Mouse (Mus musculus) midbrain, embryonic 11.5 days (tissue): ENCODE measurements at regions not wholly inside any gene's neighbourhood (a gene's known extent, or its start where the extent isn't known, plus 50 kb on each side); places are given as distances from the start of the nearest gene placed in this dataset.
"Not testable (repeated sequence)": the region's sequence is repeated elsewhere in the genome, so short reads cannot be mapped to it uniquely, and the experiment has no call there.

Experiments
- ATAC-seq: fragments of 200-750 bp; cut with Nextera tagmentation; 2 replicates; pipeline ENCODE4 v1.8.0; 2017; ENCODE audit warnings: moderate TSS enrichment, moderate library complexity; ENCODE audit not compliant: low FRiP score
- DNase-seq: peaks from one replicate; pipeline ENCODE4 v3.0.0; 2015; ENCODE audit warnings: low spot score; ENCODE audit errors: missing footprints
- H3K27ac ChIP-seq: fragments of 300-500 bp; sonication (generic); 2 replicates; pipeline ENCODE4 v1.5.1; 2014; ENCODE audit warnings: low read depth, low read length
- H3K27me3 ChIP-seq: fragments of 300-500 bp; sonication (generic); 2 replicates; pipeline ENCODE4 v1.6.1; 2014; ENCODE audit warnings: mild to moderate bottlenecking, low read length, moderate library complexity, mixed read lengths; ENCODE audit not compliant: control insufficient read depth, insufficient read depth
- H3K36me3 ChIP-seq: fragments of 300-500 bp; sonication (generic); 2 replicates; pipeline ENCODE4 v1.6.1; 2014; ENCODE audit warnings: mild to moderate bottlenecking, low read length, moderate library complexity, mixed read lengths; ENCODE audit not compliant: control insufficient read depth, insufficient read depth
- H3K4me1 ChIP-seq: fragments of 300-500 bp; sonication (generic); 2 replicates; pipeline ENCODE4 v1.6.1; 2014; ENCODE audit warnings: low read length; ENCODE audit not compliant: control insufficient read depth, insufficient read depth
- H3K4me2 ChIP-seq: fragments of 300-500 bp; sonication (generic); 2 replicates; pipeline ENCODE4 v1.6.1; 2014; ENCODE audit warnings: mild to moderate bottlenecking, moderate library complexity
- H3K4me3 ChIP-seq: fragments of 300-500 bp; sonication (generic); 2 replicates; pipeline ENCODE4 v1.5.1; 2014; ENCODE audit warnings: low read depth, low read length
- H3K9ac ChIP-seq: fragments of 300-500 bp; sonication (generic); 2 replicates; pipeline ENCODE4 v1.6.1; 2014; ENCODE audit warnings: low read length
- H3K9me3 ChIP-seq: fragments of 300-500 bp; sonication (generic); 2 replicates; pipeline ENCODE4 v1.6.1; 2016; ENCODE audit warnings: low read length; ENCODE audit not compliant: control insufficient read depth
- WGBS: fragments of 180-500 bp; shearing (Covaris S2); extraction: QIAGEN DNeasy Blood & Tissue Kit; methylation state at CpG from one replicate; pipeline ENCODE4 v1.1.7; 2014; 5-methylcytosine and 5-hydroxymethylcytosine counted together

DNA sequence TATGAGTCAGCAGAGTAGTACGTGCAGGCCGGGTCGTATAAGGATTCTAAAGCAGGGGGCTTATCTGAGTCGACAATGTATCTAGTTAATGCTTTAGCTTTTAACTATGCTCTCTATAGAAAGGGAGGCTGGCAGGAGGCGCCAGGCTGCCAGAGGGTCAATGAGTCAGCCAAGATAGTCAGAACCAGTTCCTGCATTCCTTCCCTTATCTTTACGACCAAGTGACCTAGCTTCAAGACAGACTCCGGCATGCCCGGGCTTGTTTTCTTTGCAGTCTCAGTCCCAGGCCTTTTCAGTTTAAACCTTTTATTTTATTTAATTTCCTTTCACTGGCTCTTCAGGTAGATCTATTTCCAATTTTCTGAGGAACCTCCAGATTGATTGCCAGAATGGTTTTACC, 374.0 kb upstream of the Nrxn1 start:
- H3K36me3 ChIP-seq: no peaks in the 10 kb centered on the region
- no peak for ATAC-seq
- no peak overlapping the region for H3K27ac ChIP-seq
- no peaks in the 10 kb centered on the region for H3K9me3 ChIP-seq
- no peak overlapping the region for H3K4me2 ChIP-seq
- H3K9ac ChIP-seq: no peak overlapping the region
- H3K4me1 ChIP-seq: no peaks in the 10 kb centered on the region
- H3K27me3 ChIP-seq: no peaks in the 10 kb centered on the region
- no peak overlapping the region for H3K4me3 ChIP-seq
- no peak for DNase-seq
- 92% methylated on average over 8 of the region's 8 CpGs for WGBS

DNA sequence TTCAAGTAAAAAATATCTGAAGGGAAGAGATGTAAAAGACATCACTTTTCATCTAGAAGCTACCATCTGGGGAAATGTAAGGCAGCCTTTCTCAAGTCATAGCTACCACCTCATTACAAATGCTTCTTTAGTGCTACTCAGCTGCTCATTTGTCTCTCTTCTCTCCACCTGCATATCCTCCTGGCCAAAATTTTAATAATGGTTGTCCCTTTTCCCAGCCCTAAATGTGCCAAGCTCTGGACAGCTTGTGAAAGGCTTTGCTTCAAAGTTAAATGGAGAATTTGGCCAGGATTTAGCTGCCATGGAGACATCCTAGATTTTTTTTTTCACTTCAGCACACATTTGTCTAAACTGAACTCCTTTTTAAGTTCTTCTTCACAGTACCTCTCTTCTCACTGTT, 358.8 kb upstream of the Nrxn1 start:
- Histone ChIP-seq H3K27ac (no peak overlapping the region), H3K36me3 (no peaks in the 10 kb centered on the region), H3K4me2 (no peak overlapping the region), H3K4me3 (no peak overlapping the region), H3K9me3 (no peaks in the 10 kb centered on the region), H3K27me3 (no peaks in the 10 kb centered on the region), H3K9ac (no peak overlapping the region), H3K4me1 (no peaks in the 10 kb centered on the region)
- no peak for ATAC-seq
- DNase-seq: no peak

DNA sequence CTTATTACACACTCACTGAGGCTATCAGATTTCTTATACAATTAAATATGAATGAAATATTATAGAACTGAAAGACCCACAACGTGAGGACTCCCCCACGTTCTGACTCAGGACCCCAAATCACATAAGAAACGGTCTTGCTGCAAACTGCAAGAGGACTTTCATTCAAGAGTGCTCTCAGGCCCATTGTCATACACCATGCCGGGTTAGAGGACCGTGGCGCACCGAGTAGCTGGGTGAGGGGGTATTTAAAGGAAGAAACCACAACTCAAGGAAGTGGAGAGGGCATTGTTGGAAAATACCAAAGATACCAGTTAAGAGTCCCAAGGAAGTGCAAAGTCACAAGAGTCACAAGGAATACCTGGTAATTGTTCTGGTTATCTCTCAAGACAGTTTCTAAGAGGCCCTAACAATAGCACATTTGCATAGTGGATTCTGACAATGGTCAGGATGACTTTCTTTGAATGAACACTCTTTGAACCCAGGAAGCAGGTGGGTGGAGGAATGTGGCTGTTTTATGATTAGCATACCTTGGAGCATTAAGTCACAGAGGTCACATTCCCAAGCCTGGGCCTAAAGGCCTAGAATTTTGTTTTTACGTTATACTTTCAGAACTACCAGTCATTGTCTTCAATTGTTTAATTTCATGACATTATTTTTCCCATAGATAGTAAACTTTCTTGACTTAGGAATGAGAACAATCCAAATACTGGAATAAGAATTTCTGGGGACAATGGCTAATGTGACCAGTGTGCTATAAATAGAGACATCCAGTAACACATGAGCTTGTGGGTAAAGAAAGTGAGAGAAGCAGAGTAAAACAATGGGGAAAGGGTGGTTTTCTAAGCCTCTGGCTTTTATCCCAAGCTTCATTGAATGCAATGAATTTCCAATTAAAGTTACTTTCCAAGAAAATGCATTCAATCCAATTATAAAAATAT, 339.2 kb upstream of the Nrxn1 start:
- not testable (repeated sequence) for H3K9ac ChIP-seq, H3K36me3 ChIP-seq, H3K4me2 ChIP-seq, H3K27me3 ChIP-seq, H3K4me3 ChIP-seq, DNase-seq, H3K9me3 ChIP-seq, ATAC-seq, H3K27ac ChIP-seq, H3K4me1 ChIP-seq
- WGBS: 91% methylated on average over 8 of the region's 8 CpGs

DNA sequence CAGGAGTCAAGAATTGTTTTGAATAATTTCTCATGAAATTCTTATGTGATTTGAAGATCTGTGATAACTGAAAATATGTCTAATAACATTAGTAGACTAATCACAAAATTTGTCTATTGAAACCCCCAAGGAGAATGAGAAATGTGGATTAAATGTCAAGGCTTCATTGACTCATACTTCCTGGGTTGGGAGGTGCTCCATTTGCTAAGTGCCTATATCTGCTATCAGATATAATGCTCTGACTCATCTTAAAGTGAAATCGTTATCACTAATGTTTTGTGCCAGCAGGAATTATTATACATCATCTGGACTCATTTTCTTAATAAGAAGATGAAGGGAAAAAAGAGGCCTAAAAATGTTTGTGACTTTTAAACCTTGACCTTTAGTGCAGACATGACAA, 337.5 kb upstream of the Nrxn1 start:
- H3K27ac ChIP-seq: no peak overlapping the region
- H3K4me1 ChIP-seq: no peaks in the 10 kb centered on the region
- no peaks in the 10 kb centered on the region for H3K36me3 ChIP-seq
- 80% methylated on average over 1 of the region's 1 CpGs for WGBS
- ATAC-seq: no peak
- no peak for DNase-seq
- no peak overlapping the region for H3K4me3 ChIP-seq
- no peaks in the 10 kb centered on the region for H3K27me3 ChIP-seq
- no peaks in the 10 kb centered on the region for H3K9me3 ChIP-seq
- no peak overlapping the region for H3K9ac ChIP-seq
- H3K4me2 ChIP-seq: no peak overlapping the region

DNA sequence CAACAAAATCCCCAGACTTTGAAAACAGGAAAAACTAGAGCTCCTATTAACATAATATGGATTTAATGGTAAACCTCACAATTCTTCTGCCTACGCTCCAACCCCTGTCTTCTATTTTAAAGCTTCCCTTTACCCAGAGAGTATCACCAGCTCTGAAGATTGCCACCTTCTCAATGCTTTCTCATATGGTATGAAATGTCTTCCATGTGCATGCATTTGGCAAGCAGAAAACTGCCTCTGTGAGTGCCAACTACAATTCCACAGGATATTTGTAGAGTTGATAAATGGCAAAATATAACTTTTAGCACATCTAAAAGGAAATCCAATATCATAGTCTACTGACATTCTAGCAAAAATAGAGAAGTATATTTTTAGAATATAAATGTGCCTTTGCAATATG, 332.2 kb upstream of the Nrxn1 start:
- H3K4me2 ChIP-seq: no peak overlapping the region
- H3K4me1 ChIP-seq: no peaks in the 10 kb centered on the region
- no peak overlapping the region for H3K4me3 ChIP-seq
- no peaks in the 10 kb centered on the region for H3K9me3 ChIP-seq
- H3K27ac ChIP-seq: no peak overlapping the region
- WGBS: 95% methylated on average over 1 of the region's 1 CpGs
- no peak for ATAC-seq
- H3K9ac ChIP-seq: no peak overlapping the region
- no peaks in the 10 kb centered on the region for H3K36me3 ChIP-seq
- no peaks in the 10 kb centered on the region for H3K27me3 ChIP-seq
- DNase-seq: no peak

DNA sequence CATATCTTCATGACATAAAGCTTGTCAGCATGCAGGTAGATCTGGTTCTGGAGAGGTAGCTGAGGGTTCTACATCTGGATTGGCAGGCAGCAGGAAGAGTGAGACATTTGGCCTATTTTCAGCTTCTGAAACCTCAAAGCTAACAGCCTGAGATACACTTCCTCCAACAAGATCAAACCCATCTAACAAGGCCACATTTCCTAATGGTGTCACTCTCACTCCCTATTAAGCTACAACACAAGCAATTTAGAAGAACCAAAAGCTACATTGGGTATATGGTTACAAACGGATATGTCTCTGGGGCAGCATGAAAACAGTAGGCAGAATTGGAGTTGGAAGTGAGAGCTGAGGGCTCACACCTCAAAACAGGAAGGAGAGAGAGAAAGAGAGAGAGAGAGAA, 325.7 kb upstream of the Nrxn1 start:
- WGBS: 92% methylated on average over 1 of the region's 1 CpGs

DNA sequence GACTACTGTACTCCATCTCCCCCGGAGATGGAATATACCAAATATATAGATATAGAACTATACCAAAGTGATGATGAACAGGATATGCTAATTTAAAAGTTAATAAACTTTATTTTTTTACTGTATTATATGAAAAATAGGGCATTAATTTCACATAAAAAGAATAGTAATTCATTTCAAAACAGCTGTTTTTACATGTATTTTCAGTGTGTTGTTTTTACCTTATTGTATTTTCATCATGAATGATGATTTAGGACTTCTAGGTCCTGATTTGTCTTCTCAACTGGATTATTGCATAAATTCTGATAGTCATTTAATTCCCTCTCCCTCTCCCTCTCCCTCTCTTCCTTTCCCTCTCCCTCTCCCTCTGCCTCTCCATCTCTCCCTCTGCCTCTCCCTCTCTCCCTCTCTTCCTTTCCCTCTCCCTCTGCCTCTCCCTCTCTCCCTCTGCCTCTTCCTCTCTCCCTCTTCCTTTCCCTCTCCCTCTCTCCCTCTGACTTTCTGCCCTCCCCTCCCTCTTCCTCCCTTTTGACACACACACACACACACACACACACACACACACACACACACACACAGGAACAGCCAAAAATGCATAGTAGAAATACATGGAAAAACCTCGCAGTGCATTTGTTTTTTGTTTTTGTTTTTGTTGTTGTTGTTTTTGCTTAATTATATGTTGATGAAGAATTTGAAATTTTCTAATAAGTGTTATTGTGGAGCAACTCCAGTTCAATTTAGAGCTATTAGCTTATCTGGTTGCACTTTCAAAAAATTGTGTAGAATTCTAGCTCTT, 298.3 kb upstream of the Nrxn1 start:
- ATAC-seq (no peak), DNase-seq (no peak)
- no peak overlapping the region for H3K27ac ChIP-seq
- H3K4me1 ChIP-seq: no peaks in the 10 kb centered on the region
- 88% methylated on average over 2 of the region's 2 CpGs for WGBS
- H3K9ac ChIP-seq: no peak overlapping the region
- H3K36me3 ChIP-seq: no peaks in the 10 kb centered on the region
- no peaks in the 10 kb centered on the region for H3K27me3 ChIP-seq
- H3K4me3 ChIP-seq: no peak overlapping the region
- H3K9me3 ChIP-seq: no peaks in the 10 kb centered on the region
- no peak overlapping the region for H3K4me2 ChIP-seq

More for the DNA sequence above, 325.7 kb upstream of the Nrxn1 start:
- Histone ChIP-seq H3K9ac (no peak overlapping the region), H3K9me3 (no peaks in the 10 kb centered on the region), H3K27me3 (no peaks in the 10 kb centered on the region), H3K4me3 (no peak overlapping the region), H3K36me3 (no peaks in the 10 kb centered on the region), H3K4me1 (no peaks in the 10 kb centered on the region), H3K4me2 (no peak overlapping the region), H3K27ac (no peak overlapping the region)
- no peak for DNase-seq
- ATAC-seq: no peak

DNA sequence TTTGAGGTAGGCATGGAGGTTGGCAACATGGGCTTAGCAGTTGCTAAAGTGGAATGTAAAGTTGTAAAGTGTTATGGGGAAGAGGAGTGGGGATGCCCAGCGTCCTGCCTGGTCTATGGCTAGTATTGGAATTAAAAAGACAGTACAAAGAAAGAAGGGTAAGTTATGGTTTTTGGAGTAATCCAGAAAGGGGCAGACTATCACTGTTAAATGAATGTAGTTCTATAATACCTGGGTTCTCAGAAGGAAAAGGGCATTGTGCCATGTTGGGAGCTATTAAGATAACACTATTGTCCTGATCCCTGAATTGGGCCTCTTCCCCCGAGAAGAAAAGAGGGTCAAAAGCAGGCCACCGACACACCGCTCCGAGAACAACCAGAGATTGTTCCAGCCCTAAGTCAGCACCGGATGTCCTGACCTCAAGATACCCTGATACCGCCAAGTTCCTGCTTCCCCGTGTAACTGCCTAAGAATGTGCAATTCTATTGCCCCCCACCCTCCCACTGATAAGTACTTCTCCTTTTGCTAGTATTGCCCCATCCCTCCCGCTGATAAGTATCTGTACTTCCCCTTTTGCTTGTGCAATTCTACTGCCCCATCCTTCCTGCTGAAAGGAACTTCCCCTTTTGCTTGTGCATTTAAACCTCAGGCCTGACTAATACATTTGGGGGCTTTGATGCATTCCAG, 297.2 kb upstream of the Nrxn1 start:
- not testable (repeated sequence) for H3K27ac ChIP-seq, DNase-seq, H3K36me3 ChIP-seq, H3K9me3 ChIP-seq, H3K4me2 ChIP-seq, H3K4me3 ChIP-seq, H3K27me3 ChIP-seq, H3K9ac ChIP-seq, ATAC-seq, H3K4me1 ChIP-seq
- 84% methylated on average over 9 of the region's 9 CpGs for WGBS

DNA sequence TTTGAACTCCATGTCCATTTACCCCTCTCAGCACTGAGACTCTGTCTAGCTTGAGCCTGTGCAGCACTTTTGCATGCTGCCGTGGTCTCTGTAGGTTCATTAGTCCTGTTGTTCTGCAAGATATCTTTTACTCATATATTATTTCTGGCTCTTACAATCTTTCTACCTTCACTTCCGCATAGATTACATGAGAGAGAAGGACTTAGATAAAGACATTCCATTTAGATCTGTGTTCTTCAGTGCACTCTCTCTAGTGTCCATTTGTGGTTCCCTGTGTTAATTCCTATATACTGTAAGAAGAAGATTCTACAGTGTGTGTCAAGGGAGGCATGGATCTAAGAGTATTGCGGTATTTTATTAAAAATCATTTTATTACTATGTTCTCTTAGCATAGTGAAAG, 295.6 kb upstream of the Nrxn1 start:
- no peak overlapping the region for H3K4me3 ChIP-seq
- H3K36me3 ChIP-seq: no peaks in the 10 kb centered on the region
- H3K4me1 ChIP-seq: no peaks in the 10 kb centered on the region
- H3K27me3 ChIP-seq: no peaks in the 10 kb centered on the region
- H3K9ac ChIP-seq: no peak overlapping the region
- 94% methylated on average over 3 of the region's 3 CpGs for WGBS
- no peak overlapping the region for H3K4me2 ChIP-seq
- no peaks in the 10 kb centered on the region for H3K9me3 ChIP-seq
- DNase-seq: no peak
- no peak overlapping the region for H3K27ac ChIP-seq
- ATAC-seq: no peak
